Mouse (Mus musculus) E14TG2a.4 (cell line): Measurements from ENCODE around the gene Gpr84.

ENCODE experiments used
- H3K27me3 ChIP-seq: 2 replicates; pipeline ENCODE4 v1.6.1; 2014; ENCODE audit warnings: low read length, control low read depth; ENCODE audit not compliant: insufficient read depth
- H3K36me3 ChIP-seq: 2 replicates; pipeline ENCODE4 v1.6.1; 2014; ENCODE audit warnings: low read length, control low read depth; ENCODE audit not compliant: insufficient read depth
- H3K4me1 ChIP-seq: replicated peaks from 2 replicates; pipeline ENCODE4 v1.6.1; 2014; ENCODE audit warnings: low read depth, low read length, control low read depth
- H3K4me3 ChIP-seq: replicated peaks from 2 replicates; pipeline ENCODE4 v1.5.1; 2014; ENCODE audit warnings: mild to moderate bottlenecking, low read length
- H3K9me3 ChIP-seq: 2 replicates; pipeline ENCODE4 v1.6.1; 2014; ENCODE audit warnings: low read length, control low read depth
- CTCF ChIP-seq: conservative IDR thresholded peaks from 2 replicates; pipeline ENCODE4 v1.5.1; 2014; ENCODE audit warnings: low read length
- NANOG ChIP-seq: IDR thresholded peaks from 2 replicates; pipeline ENCODE4 v1.6.1; 2014; ENCODE audit warnings: borderline replicate concordance, low read length, mixed read lengths
- POU5F1 ChIP-seq: IDR thresholded peaks from 2 replicates; pipeline ENCODE4 v1.6.1; 2014; ENCODE audit warnings: low read length, borderline replicate concordance

The Gpr84 gene

GRCm38 (mm10) chr15:103333081-103333615, 22.7 kb upstream of the Gpr84 start:
- Histone ChIP-seq H3K27me3 (peaks cover 9% of the 10 kb centered on the region; the same call in 1 of the 2 replicates), H3K36me3 (0 out of 2 replicates have a peak, but pooled peaks cover 4% of the 10 kb centered on the region), H3K9me3 (no peaks in the 10 kb centered on the region), H3K4me1 (peaks cover 68% of the 10 kb centered on the region), H3K4me3 (peak overlapping the region; percentile 27)
- no peak for TF ChIP-seq POU5F1
- no peak for TF ChIP-seq CTCF
- TF ChIP-seq NANOG: no peak

GRCm38 (mm10) chr15:103323455-103324247, 13.2 kb upstream of the Gpr84 start:
- no peaks in the 10 kb centered on the region for H3K9me3 ChIP-seq
- TF ChIP-seq NANOG (no peak), POU5F1 (no peak), CTCF (peak; percentile 98)
- peaks cover 16% of the 10 kb centered on the region for H3K36me3 ChIP-seq
- H3K27me3 ChIP-seq: peaks cover 10% of the 10 kb centered on the region
- H3K4me1 ChIP-seq: peaks cover 51% of the 10 kb centered on the region
- peak overlapping the region; percentile 78 for H3K4me3 ChIP-seq

- H3K4me3 ChIP-seq: peak overlapping the region; percentile 78
- no peak for TF ChIP-seq CTCF
- TF ChIP-seq NANOG: no peak
- TF ChIP-seq POU5F1: no peak
These were observed 12.7 kb upstream of the Gpr84 start for GRCm38 (mm10) chr15:103323070-103323454.

GRCm38 (mm10) chr15:103322396-103322795, 12.0 kb upstream of the Gpr84 start:
- H3K4me3 ChIP-seq: peak overlapping the region; percentile 78
- H3K9me3 ChIP-seq: no peaks in the 10 kb centered on the region
- TF ChIP-seq POU5F1 (no peak), NANOG (no peak), CTCF (no peak)
- peaks cover 10% of the 10 kb centered on the region for H3K27me3 ChIP-seq
- peaks cover 29% of the 10 kb centered on the region for H3K36me3 ChIP-seq
- H3K4me1 ChIP-seq: peaks cover 63% of the 10 kb centered on the region

More at GRCm38 (mm10) chr15:103323070-103323454, 12.7 kb upstream of the Gpr84 start:
- Histone ChIP-seq H3K9me3 (no peaks in the 10 kb centered on the region), H3K27me3 (peaks cover 10% of the 10 kb centered on the region), H3K4me1 (peaks cover 56% of the 10 kb centered on the region), H3K36me3 (peaks cover 22% of the 10 kb centered on the region)

GRCm38 (mm10) chr15:103321076-103321475, 10.7 kb upstream of the Gpr84 start:
- Histone ChIP-seq H3K36me3 (peaks cover 42% of the 10 kb centered on the region), H3K27me3 (peaks cover 10% of the 10 kb centered on the region), H3K4me1 (peaks cover 69% of the 10 kb centered on the region), H3K4me3 (no peak overlapping the region), H3K9me3 (no peaks in the 10 kb centered on the region)
- TF ChIP-seq CTCF: peak; percentile 67
- no peak for TF ChIP-seq NANOG

- peaks cover 52% of the 10 kb centered on the region for H3K36me3 ChIP-seq
- peaks cover 20% of the 10 kb centered on the region for H3K27me3 ChIP-seq
- TF ChIP-seq POU5F1: no peak
- no peak for TF ChIP-seq NANOG
- no peak for TF ChIP-seq CTCF
- peaks cover 86% of the 10 kb centered on the region for H3K4me1 ChIP-seq
- H3K9me3 ChIP-seq: no peaks in the 10 kb centered on the region
- H3K4me3 ChIP-seq: peak overlapping the region; percentile 20
These were observed 7.9 kb upstream of the Gpr84 start for GRCm38 (mm10) chr15:103318201-103318816.

GRCm38 (mm10) chr15:103317731-103318130, 7.3 kb upstream of the Gpr84 start:
- Histone ChIP-seq H3K4me1 (peaks cover 89% of the 10 kb centered on the region), H3K36me3 (peaks cover 52% of the 10 kb centered on the region), H3K27me3 (peaks cover 18% of the 10 kb centered on the region), H3K4me3 (peak overlapping the region; percentile 20), H3K9me3 (no peaks in the 10 kb centered on the region)
- TF ChIP-seq CTCF: no peak
- no peak for TF ChIP-seq NANOG
- no peak for TF ChIP-seq POU5F1

GRCm38 (mm10) chr15:103317120-103317519, 6.7 kb upstream of the Gpr84 start:
- peaks cover 52% of the 10 kb centered on the region for H3K36me3 ChIP-seq
- peaks cover 83% of the 10 kb centered on the region for H3K4me1 ChIP-seq
- peaks cover 14% of the 10 kb centered on the region for H3K27me3 ChIP-seq
- no peak overlapping the region for H3K4me3 ChIP-seq
- no peaks in the 10 kb centered on the region for H3K9me3 ChIP-seq
- TF ChIP-seq NANOG (no peak), POU5F1 (no peak), CTCF (no peak)
